10 mouse cellular contexts compared by ENCODE assay signal in the genomic region with DNA sequence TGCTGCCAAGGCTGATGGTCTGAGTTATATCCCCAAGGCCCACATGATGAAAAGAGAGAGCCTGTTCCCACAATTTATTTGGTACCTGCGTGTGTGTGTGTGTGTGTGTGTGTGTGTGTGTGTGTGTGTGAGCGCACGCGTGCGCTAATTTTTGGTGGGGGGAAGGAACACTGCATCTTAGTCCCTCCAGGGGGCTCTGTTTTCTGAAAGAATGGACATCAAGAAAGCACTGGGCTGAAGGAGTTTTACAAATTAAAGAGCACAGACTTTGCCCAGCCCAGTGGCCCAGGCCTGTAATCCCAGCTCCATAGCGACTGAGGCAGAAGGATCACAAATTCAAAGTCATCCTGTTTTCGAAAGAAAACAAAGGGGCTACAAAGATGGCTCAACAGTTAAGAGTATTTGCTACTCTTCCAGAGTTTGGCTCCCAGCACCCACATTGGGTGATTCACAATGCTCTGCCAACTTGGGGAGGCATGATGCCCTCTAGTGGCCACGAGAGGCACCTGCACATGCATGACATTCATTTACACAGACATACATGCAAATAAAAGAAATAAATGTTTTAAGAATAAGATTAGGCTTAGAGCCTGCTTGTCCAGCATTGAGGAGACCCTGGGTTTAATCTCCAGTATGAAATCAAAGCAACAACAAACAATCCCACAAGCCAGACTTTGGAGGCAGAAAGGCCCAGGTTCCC. TPM values are rescaled to one million over a fixed set of nuclear protein-coding genes. Genes with fewer than 3 reads are reported as not detected.
DNase-seq lines count a peak whose midpoint lies in the region; ATAC-seq lines count a peak whose summit lies in the region.
"Had no signal": no experiment of that assay in that cellular context is flagged by ENCODE, and none has a peak within 500 bp of the region (broad histone marks: within the 10 kb centered on the region; RNA-seq: fewer than 3 reads in every experiment).

No protein-coding gene starts in this region.

- intact Hi-C loops in left cerebral cortex, postnatal 4 days (cut with DNase I): no loop called here

- DNase-seq in CD4-positive, CD25-positive, alpha-beta regulatory T cell, adult 2 months (ENCODE audit: low read depth, low spot score): peak; percentile 48
- peak; percentile 25 for DNase-seq in kidney, postnatal 10 days
- peak; percentile 35 for DNase-seq in c-Kit-negative CD71-positive TER-119-positive erythroid progenitor cells, embryonic 14.5 days (ENCODE audit: low read depth, low spot score)
- DNase-seq in retina, embryonic 14.5 days (ENCODE audit: low spot score): peak; percentile 38
- no peak for DNase-seq in right cerebral cortex, adult 18-20 months
- no peak for DNase-seq in left cerebral cortex, postnatal 4 days

- H3K4me1 ChIP-seq in kidney, embryonic 15.5 days: no peaks in the 10 kb centered on the region
- H3K4me1 ChIP-seq: embryonic facial prominence, embryonic 15.5 days had no signal

- 0 out of 2 replicates have a peak, but pooled peaks cover 7% of the 10 kb centered on the region for H3K27me3 ChIP-seq in kidney, embryonic 15.5 days
- H3K27me3 ChIP-seq: embryonic facial prominence, embryonic 15.5 days had no signal

- H3K9me3 ChIP-seq in kidney, embryonic 15.5 days (replicated peaks): no peaks in the 10 kb centered on the region
- H3K9me3 ChIP-seq: embryonic facial prominence, embryonic 15.5 days had no signal

- no peak overlapping the region for H3K4me2 ChIP-seq in kidney, embryonic 15.5 days
- H3K4me2 ChIP-seq: embryonic facial prominence, embryonic 15.5 days had no signal

- H3K27ac ChIP-seq in kidney, embryonic 15.5 days: no peak overlapping the region
- H3K27ac ChIP-seq: embryonic facial prominence, embryonic 15.5 days had no signal

- no peaks in the 10 kb centered on the region for H3K36me3 ChIP-seq in kidney, embryonic 15.5 days
- H3K36me3 ChIP-seq: embryonic facial prominence, embryonic 15.5 days had no signal

- no peak overlapping the region for H3K9ac ChIP-seq in kidney, embryonic 15.5 days
- H3K9ac ChIP-seq: embryonic facial prominence, embryonic 15.5 days had no signal

- WGBS in kidney, embryonic 15.5 days: 79% methylated on average over 8 of the region's 8 CpGs

- no peak for ATAC-seq in CD4-positive, CD25-positive, alpha-beta regulatory T cell, adult 4 months
- no peak for ATAC-seq in kidney, embryonic 15.5 days (replicated peaks; ENCODE audit: low FRiP score)

- no peak overlapping the region for H3K4me3 ChIP-seq in kidney, embryonic 15.5 days (replicated peaks)
- H3K4me3 ChIP-seq: embryonic facial prominence, embryonic 15.5 days; megakaryocyte, embryonic 14.5 days had no signal

RNA-seq across cellular contexts. Expression of a gene that starts 45.3 kb away (rescaled TPM):
- polyA plus RNA-seq in CD4-positive, CD25-positive, alpha-beta regulatory T cell, adult 4 months (2017; shearing (Covaris generic)): 100 to 1,000 TPM; 128 TPM
- 39.7 and 44.9 TPM in 2 replicates for polyA plus RNA-seq in kidney, embryonic 15.5 days (2015; fragmentation: Nextera tagmentation; extraction: Ambion mirVana)
- total RNA-seq in left cerebral cortex, postnatal 4 days (2021): 10 to 100 TPM; 17.3 to 17.5 TPM

RNA-seq across cellular contexts. Expression of a gene that starts 45.4 kb away (rescaled TPM):
- 10 to 100 TPM; 48.6 to 70.3 TPM for polyA plus RNA-seq in CD4-positive, CD25-positive, alpha-beta regulatory T cell, adult 4 months (2017; shearing (Covaris generic))
- 69.6 and 70.6 TPM in 2 replicates for polyA plus RNA-seq in kidney, embryonic 15.5 days (2015; fragmentation: Nextera tagmentation; extraction: Ambion mirVana)
- 10 to 100 TPM; 20.4 to 21.9 TPM for total RNA-seq in left cerebral cortex, postnatal 4 days (2021)

Comparison
In these comparisons a context has a peak if more than half of its experiments do, and no peak if none do; other contexts are left out.
1. DNase-seq: peak in CD4-positive, CD25-positive, alpha-beta regulatory T cell, adult 2 months (single experiment), kidney, postnatal 10 days (single experiment), c-Kit-negative CD71-positive TER-119-positive erythroid progenitor cells, embryonic 14.5 days (single experiment) and retina, embryonic 14.5 days (single experiment); none in right cerebral cortex, adult 18-20 months (single experiment) and left cerebral cortex, postnatal 4 days (single experiment).